Mouse (Mus musculus) stomach, embryonic 16.5 days (tissue): ENCODE results near the gene Ablim1. TPM values are rescaled to one million over a fixed set of nuclear protein-coding genes. Genes with fewer than 3 reads are reported as not detected.

ENCODE experiments used
- ATAC-seq: fragments of 200-750 bp; cut with Nextera tagmentation; 2 replicates; pipeline ENCODE4 v1.8.0; 2017; ENCODE audit warnings: moderate number of reproducible peaks, moderate TSS enrichment; ENCODE audit not compliant: insufficient read depth, low FRiP score
- H3K27ac ChIP-seq: fragments of 300-500 bp; sonication (generic); 2 replicates; pipeline ENCODE4 v1.5.1; 2014; ENCODE audit warnings: low read length
- H3K27me3 ChIP-seq: fragments of 300-500 bp; sonication (generic); 2 replicates; pipeline ENCODE4 v1.6.1; 2014; ENCODE audit warnings: low read length, control low read depth, mixed read lengths; ENCODE audit not compliant: control insufficient read depth, insufficient read depth
- H3K36me3 ChIP-seq: fragments of 300-500 bp; sonication (generic); 2 replicates; pipeline ENCODE4 v1.6.1; 2014; ENCODE audit warnings: low read length; ENCODE audit not compliant: control insufficient read depth, insufficient read depth
- H3K4me1 ChIP-seq: fragments of 300-500 bp; sonication (generic); 2 replicates; pipeline ENCODE4 v1.6.1; 2014; ENCODE audit warnings: low read length, control low read depth, mixed read lengths; ENCODE audit not compliant: control insufficient read depth, insufficient read depth
- H3K4me2 ChIP-seq: fragments of 300-500 bp; sonication (generic); 2 replicates; pipeline ENCODE4 v1.6.1; 2014; ENCODE audit warnings: low read depth, low read length, mixed read lengths
- H3K4me3 ChIP-seq: fragments of 300-500 bp; sonication (generic); replicated peaks from 2 replicates; pipeline ENCODE4 v1.5.1; 2014; ENCODE audit warnings: mild to moderate bottlenecking, low read length
- H3K9ac ChIP-seq: fragments of 300-500 bp; sonication (generic); 2 replicates; pipeline ENCODE4 v1.6.1; 2014; ENCODE audit warnings: low read length
- H3K9me3 ChIP-seq: fragments of 300-500 bp; sonication (generic); replicated peaks from 2 replicates; pipeline ENCODE4 v1.6.1; 2016; ENCODE audit warnings: low read length, control low read depth; ENCODE audit not compliant: control insufficient read depth
- WGBS: fragments of 180-500 bp; shearing (Covaris S2); extraction: QIAGEN DNeasy Blood & Tissue Kit; methylation state at CpG from one replicate; pipeline ENCODE4 v1.1.7; 2014; 5-methylcytosine and 5-hydroxymethylcytosine counted together
- polyA plus RNA-seq: library from polyadenylated mRNA; unstranded; fragments of >200 nt; fragmentation: Nextera tagmentation; extraction: Ambion mirVana; gene quantifications from 2 replicates; pipeline ENCODE4 v1.2.1, GENCODE M21; 2015

Ablim1 gene
- polyA plus RNA-seq, 1 experiment from 2014 or later: 66.5 TPM

DNA sequence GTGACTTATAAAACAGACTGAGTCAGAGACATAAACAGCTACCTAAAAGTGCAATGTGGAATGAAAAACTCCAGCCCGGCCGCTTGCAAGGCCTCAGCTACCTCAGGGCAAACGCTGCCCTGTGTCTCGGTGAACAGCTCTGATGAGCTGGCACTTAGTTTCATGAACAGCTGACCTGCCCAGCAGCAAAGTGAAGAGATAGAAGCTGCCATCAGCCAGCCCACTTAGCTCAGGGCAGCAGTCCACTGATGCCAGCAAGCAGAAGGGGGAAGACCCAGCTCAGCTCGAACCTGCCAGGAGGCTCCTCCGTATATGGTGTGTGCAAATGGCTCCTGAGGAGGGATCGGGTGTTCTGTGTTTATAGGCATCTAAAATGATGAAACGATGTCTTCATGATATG is 67.5 kb downstream of the Ablim1 start:
- WGBS: 69% methylated on average over 8 of the region's 8 CpGs

DNA sequence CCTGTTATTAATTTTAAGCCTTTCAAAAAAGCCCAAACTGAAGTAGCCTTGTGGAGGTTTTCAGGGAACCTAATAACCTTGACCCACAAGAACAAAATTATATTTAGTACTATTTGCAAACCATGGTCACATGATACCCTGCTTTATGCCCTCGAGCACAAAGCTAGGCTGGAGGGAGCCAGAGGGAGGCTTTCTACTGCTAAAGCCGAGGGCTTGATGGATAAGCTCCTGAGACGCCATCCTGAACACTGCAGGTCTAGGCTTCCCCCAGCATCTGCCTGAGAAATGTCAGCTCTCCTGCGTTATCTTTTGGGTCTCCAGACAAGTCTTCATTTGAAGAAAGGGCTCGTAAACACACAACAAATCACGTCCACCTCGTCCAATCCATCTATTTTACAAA is 70.4 kb downstream of the Ablim1 start:
- H3K9ac ChIP-seq: no peak overlapping the region
- no peaks in the 10 kb centered on the region for H3K27me3 ChIP-seq
- no peak for ATAC-seq
- H3K36me3 ChIP-seq: no peaks in the 10 kb centered on the region
- 56% methylated on average over 7 of the region's 7 CpGs for WGBS
- H3K4me2 ChIP-seq: no peak overlapping the region
- H3K9me3 ChIP-seq: no peaks in the 10 kb centered on the region
- H3K27ac ChIP-seq: no peak overlapping the region
- no peak overlapping the region for H3K4me3 ChIP-seq
- peaks cover 19% of the 10 kb centered on the region for H3K4me1 ChIP-seq

More for the DNA sequence above, 67.5 kb downstream of the Ablim1 start:
- Histone ChIP-seq H3K27ac (no peak overlapping the region), H3K9ac (no peak overlapping the region), H3K9me3 (no peaks in the 10 kb centered on the region), H3K27me3 (no peaks in the 10 kb centered on the region), H3K4me1 (peaks cover 6% of the 10 kb centered on the region), H3K36me3 (no peaks in the 10 kb centered on the region), H3K4me2 (no peak overlapping the region), H3K4me3 (no peak overlapping the region)
- no peak for ATAC-seq

- Histone ChIP-seq H3K36me3 (no peaks in the 10 kb centered on the region), H3K9me3 (no peaks in the 10 kb centered on the region), H3K4me2 (no peak overlapping the region), H3K9ac (no peak overlapping the region), H3K4me3 (no peak overlapping the region), H3K27ac (no peak overlapping the region), H3K4me1 (peaks cover 26% of the 10 kb centered on the region), H3K27me3 (no peaks in the 10 kb centered on the region)
- no peak for ATAC-seq
- 70% methylated on average over 8 of the region's 8 CpGs for WGBS
Observed at GRCm38 (mm10) chr19:57243606-57244005, 71.1 kb downstream of the Ablim1 start.

DNA sequence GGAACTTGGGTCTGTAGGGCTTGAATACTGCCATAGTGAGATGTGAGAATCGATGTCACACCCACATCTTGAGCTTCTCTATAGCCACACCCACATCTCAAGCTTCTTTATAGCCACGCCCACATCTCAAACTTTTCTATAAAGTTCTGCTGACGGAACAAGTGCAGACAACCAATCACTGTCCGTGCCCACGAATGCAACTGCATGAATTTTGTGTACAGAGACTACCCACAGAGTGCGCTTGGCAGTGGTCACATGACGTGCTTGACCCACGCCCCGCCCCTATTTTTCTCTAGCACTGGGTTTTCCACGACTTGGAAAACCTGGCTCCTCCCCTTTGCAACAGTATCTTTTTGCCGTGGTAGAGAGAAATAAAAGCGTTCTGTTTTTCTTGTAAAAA is 71.5 kb downstream of the Ablim1 start:
- H3K36me3 ChIP-seq: no peaks in the 10 kb centered on the region
- ATAC-seq: no peak

DNA sequence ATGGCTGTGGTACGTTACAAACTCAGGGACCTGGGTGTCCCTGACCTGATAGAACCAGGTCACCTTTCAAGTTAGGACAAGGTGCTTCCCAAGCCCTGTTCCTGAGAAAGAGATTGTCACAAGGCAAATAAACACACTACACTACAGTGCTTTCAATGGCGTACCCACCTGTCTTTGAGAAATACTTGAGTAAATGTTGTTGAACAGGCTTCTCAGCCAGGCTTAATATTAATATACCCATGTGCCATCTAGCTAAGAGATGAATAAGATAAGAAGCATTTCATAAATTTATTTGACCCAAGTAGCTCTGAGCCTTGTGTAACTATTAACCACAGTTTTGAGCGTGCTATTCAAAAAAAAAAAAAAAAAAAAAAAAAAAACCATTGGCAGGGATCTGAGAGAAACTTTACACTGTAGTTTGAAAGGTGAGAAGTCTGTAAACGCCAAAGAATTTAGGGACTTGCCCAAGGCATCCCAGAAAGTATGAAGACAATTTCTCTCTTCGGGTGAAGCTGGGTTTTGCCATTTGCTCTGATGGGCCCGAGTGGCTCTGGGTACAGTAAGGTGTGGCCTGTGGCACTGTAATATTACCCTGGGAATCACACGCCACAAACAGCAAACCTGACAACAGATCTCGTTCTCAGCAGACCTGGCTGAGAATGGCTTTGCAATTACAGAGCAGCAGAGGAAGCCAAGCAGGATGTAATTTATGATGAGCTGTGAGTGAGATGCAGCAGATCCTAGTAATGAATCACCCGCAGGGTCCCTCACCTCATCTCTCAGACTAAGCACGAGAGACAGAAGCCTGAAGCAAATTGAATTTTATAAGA is 73.1 kb downstream of the Ablim1 start:
- WGBS: 46% methylated on average over 10 of the region's 10 CpGs
- Histone ChIP-seq H3K36me3 (no peaks in the 10 kb centered on the region), H3K9ac (no peak overlapping the region), H3K4me1 (peaks cover 28% of the 10 kb centered on the region), H3K27me3 (no peaks in the 10 kb centered on the region), H3K4me3 (no peak overlapping the region), H3K4me2 (no peak overlapping the region), H3K27ac (peak overlapping the region; percentile 68), H3K9me3 (no peaks in the 10 kb centered on the region)
- ATAC-seq: no peak

More for the DNA sequence above, 71.5 kb downstream of the Ablim1 start:
- no peak overlapping the region for H3K27ac ChIP-seq
- no peaks in the 10 kb centered on the region for H3K9me3 ChIP-seq
- no peaks in the 10 kb centered on the region for H3K27me3 ChIP-seq
- H3K4me2 ChIP-seq: no peak overlapping the region
- H3K9ac ChIP-seq: no peak overlapping the region
- no peak overlapping the region for H3K4me3 ChIP-seq
- peaks cover 28% of the 10 kb centered on the region for H3K4me1 ChIP-seq
- 76% methylated on average over 12 of the region's 12 CpGs for WGBS

- Histone ChIP-seq H3K4me3 (no peak overlapping the region), H3K27me3 (no peaks in the 10 kb centered on the region), H3K9me3 (no peaks in the 10 kb centered on the region), H3K36me3 (no peaks in the 10 kb centered on the region), H3K4me1 (peaks cover 28% of the 10 kb centered on the region), H3K9ac (no peak overlapping the region), H3K4me2 (no peak overlapping the region), H3K27ac (no peak overlapping the region)
- 72% methylated on average over 6 of the region's 6 CpGs for WGBS
- no peak for ATAC-seq
Observed at GRCm38 (mm10) chr19:57240259-57240658, 74.5 kb downstream of the Ablim1 start.

- WGBS: 43% methylated on average over 11 of the region's 11 CpGs
- ATAC-seq: peak; percentile 48; the same call in 1 of the 2 replicates
- Histone ChIP-seq H3K36me3 (no peaks in the 10 kb centered on the region), H3K4me2 (peak overlapping the region; percentile 35), H3K4me1 (peaks cover 28% of the 10 kb centered on the region), H3K4me3 (0 out of 2 replicates have a peak overlapping the region, but pooled peaks have one; percentile 13), H3K27ac (peak overlapping the region; percentile 63), H3K9ac (0 out of 2 replicates have a peak overlapping the region, but pooled peaks have one; percentile 5), H3K27me3 (no peaks in the 10 kb centered on the region), H3K9me3 (no peaks in the 10 kb centered on the region)
Observed at GRCm38 (mm10) chr19:57239176-57239784, 75.4 kb downstream of the Ablim1 start.

DNA sequence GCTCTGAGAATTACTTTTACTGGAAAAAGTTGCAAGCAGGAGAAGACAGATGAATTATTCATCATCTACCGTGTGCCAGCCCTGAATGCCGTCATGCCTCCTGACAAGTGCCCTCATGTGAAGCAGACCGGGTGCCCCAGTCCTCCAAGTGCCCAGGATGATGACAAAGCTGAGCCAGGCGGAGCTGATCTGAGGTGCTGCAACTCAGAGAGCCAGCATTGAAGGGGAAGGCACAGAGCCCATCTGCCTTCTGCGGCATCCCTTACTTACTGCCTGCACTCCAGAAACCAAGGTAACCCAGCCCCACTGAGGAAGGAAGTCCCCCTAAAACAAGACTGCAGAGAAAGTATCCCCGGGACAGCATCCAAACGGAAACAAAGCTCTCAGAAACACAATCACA is 76.3 kb downstream of the Ablim1 start:
- H3K4me2 ChIP-seq: no peak overlapping the region
- H3K27ac ChIP-seq: peak overlapping the region; percentile 63; the same call in 1 of the 2 replicates
- H3K9me3 ChIP-seq: no peaks in the 10 kb centered on the region
- ATAC-seq: no peak
- no peak overlapping the region for H3K9ac ChIP-seq
- no peaks in the 10 kb centered on the region for H3K36me3 ChIP-seq
- H3K4me3 ChIP-seq: 0 out of 2 replicates have a peak overlapping the region, but pooled peaks have one; percentile 13
- H3K4me1 ChIP-seq: peaks cover 28% of the 10 kb centered on the region
- no peaks in the 10 kb centered on the region for H3K27me3 ChIP-seq
- WGBS: 78% methylated on average over 7 of the region's 7 CpGs

DNA sequence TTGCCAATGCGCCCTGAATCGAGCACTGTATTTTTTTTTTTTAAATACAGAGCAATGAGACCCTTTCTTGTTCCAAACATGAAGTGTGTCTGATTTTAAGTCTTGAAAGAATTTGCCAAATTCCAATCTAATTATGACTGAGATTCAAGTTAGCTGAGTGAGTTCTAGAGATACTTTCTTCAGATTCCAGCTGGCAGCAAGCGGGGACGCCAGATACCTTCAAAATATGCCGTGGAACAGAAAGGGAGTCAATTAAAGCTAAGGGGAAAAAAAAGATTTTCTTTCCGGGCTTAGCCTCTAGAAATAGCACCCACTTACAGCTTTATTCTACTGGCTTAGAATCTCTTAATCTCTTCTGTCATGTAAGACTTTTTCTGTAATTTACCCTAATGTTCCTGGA is 77.2 kb downstream of the Ablim1 start:
- WGBS: 73% methylated on average over 6 of the region's 6 CpGs

More for the DNA sequence above, 77.2 kb downstream of the Ablim1 start:
- no peak overlapping the region for H3K4me3 ChIP-seq
- no peak for ATAC-seq
- no peak overlapping the region for H3K9ac ChIP-seq
- no peak overlapping the region for H3K4me2 ChIP-seq
- H3K36me3 ChIP-seq: no peaks in the 10 kb centered on the region
- H3K27me3 ChIP-seq: no peaks in the 10 kb centered on the region
- no peak overlapping the region for H3K27ac ChIP-seq
- no peaks in the 10 kb centered on the region for H3K9me3 ChIP-seq
- peaks cover 23% of the 10 kb centered on the region for H3K4me1 ChIP-seq
